Mouse (Mus musculus): ENCODE measurements at regions not wholly inside any gene's neighbourhood (a gene's known extent, or its start where the extent isn't known, plus 50 kb on each side); places are given as distances from the start of the nearest gene placed in this dataset.
"Not testable (repeated sequence)": the region's sequence is repeated elsewhere in the genome, so short reads cannot be mapped to it uniquely, and the experiment has no call there.

GRCm38 (mm10) chr4:143034324-143034723 lies 178.5 kb downstream of the Prdm2 start:
- not testable (repeated sequence) for H3K27me3 ChIP-seq (ENCODE audit: control insufficient read depth, insufficient read depth, low read length); H3K9ac ChIP-seq (ENCODE audit: low read length); ATAC-seq (ENCODE audit: insufficient number of reproducible peaks, insufficient read depth, low FRiP score, low read depth); H3K4me2 ChIP-seq (ENCODE audit: low read length); H3K27ac ChIP-seq (replicated peaks in 1 of 2; ENCODE audit: control insufficient read depth in 1 of 2, insufficient read depth in 1 of 2, low read depth in 2 of 2, low read length in 2 of 2); H3K36me3 ChIP-seq (ENCODE audit: control insufficient read depth, insufficient read depth, low read length); H3K9me3 ChIP-seq (ENCODE audit: control insufficient read depth, low read length); H3K4me1 ChIP-seq (ENCODE audit: control insufficient read depth in 2 of 2, insufficient read depth in 2 of 2, low read length in 2 of 2); H3K4me3 ChIP-seq (ENCODE audit: control insufficient read depth in 1 of 2, insufficient read depth in 1 of 2, low read depth in 1 of 2, low read length in 2 of 2)
- 63% methylated on average over 2 of the region's 2 CpGs for WGBS

DNA sequence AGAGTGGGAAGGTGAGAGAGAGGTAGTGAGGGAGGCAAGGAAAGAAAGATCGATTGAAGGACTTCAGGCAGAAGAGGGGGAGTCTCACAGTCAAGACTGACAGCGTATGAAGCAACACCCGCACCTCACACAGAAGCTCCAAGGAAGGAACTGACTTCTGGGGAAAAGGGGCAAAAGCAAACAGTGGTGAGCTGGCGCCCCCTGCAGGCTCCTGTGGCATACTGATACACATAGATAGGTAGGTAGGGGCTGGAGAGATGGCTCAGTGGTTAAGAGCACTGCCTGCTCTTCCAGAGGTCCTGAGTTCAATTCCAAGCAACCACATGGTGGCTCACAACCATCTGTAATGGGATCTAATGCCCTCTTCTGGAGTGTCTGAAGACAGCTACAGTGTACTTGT lies 183.0 kb downstream of the Prdm2 start:
- not testable (repeated sequence) for ATAC-seq (ENCODE audit: insufficient number of reproducible peaks, insufficient read depth, low FRiP score, low read depth)

GRCm38 (mm10) chr4:143027292-143027691 lies 185.5 kb downstream of the Prdm2 start:
- Histone ChIP-seq H3K36me3 (ENCODE audit: control insufficient read depth, insufficient read depth, low read length) (no peaks in the 10 kb centered on the region), H3K9ac (ENCODE audit: low read length) (no peak overlapping the region), H3K4me2 (ENCODE audit: low read length) (no peak overlapping the region), H3K4me1 (ENCODE audit: control insufficient read depth in 2 of 2, insufficient read depth in 2 of 2, low read length in 2 of 2) (no peaks in the 10 kb centered on the region), H3K27me3 (ENCODE audit: control insufficient read depth, insufficient read depth, low read length) (no peaks in the 10 kb centered on the region), H3K27ac (replicated peaks in 1 of 2; ENCODE audit: control insufficient read depth in 1 of 2, insufficient read depth in 1 of 2, low read depth in 2 of 2, low read length in 2 of 2) (no peak overlapping the region), H3K4me3 (ENCODE audit: control insufficient read depth in 1 of 2, insufficient read depth in 1 of 2, low read depth in 1 of 2, low read length in 2 of 2) (no peak overlapping the region), H3K9me3 (ENCODE audit: control insufficient read depth, low read length) (peaks cover 6% of the 10 kb centered on the region; the same call in 1 of the 2 replicates)
- WGBS = 6% methylated on average over 5 of the region's 5 CpGs
- no peak for ATAC-seq (ENCODE audit: insufficient number of reproducible peaks, insufficient read depth, low FRiP score, low read depth)

More for the DNA sequence above, 183.0 kb downstream of the Prdm2 start:
- not testable (repeated sequence) for H3K4me1 ChIP-seq (ENCODE audit: control insufficient read depth in 2 of 2, insufficient read depth in 2 of 2, low read length in 2 of 2); H3K4me3 ChIP-seq (ENCODE audit: control insufficient read depth in 1 of 2, insufficient read depth in 1 of 2, low read depth in 1 of 2, low read length in 2 of 2); H3K9me3 ChIP-seq (ENCODE audit: control insufficient read depth, low read length); H3K27ac ChIP-seq (replicated peaks in 1 of 2; ENCODE audit: control insufficient read depth in 1 of 2, insufficient read depth in 1 of 2, low read depth in 2 of 2, low read length in 2 of 2); H3K27me3 ChIP-seq (ENCODE audit: control insufficient read depth, insufficient read depth, low read length); H3K36me3 ChIP-seq (ENCODE audit: control insufficient read depth, insufficient read depth, low read length); H3K4me2 ChIP-seq (ENCODE audit: low read length); H3K9ac ChIP-seq (ENCODE audit: low read length)
- WGBS = 58% methylated on average over 4 of the region's 4 CpGs

GRCm38 (mm10) chr4:143021242-143021881 lies 191.4 kb downstream of the Prdm2 start:
- no peak overlapping the region for H3K27ac ChIP-seq (replicated peaks in 1 of 2; ENCODE audit: control insufficient read depth in 1 of 2, insufficient read depth in 1 of 2, low read depth in 2 of 2, low read length in 2 of 2)
- ATAC-seq (ENCODE audit: insufficient number of reproducible peaks, insufficient read depth, low FRiP score, low read depth) = no peak; the same call in 1 of the 2 replicates
- H3K9ac ChIP-seq (ENCODE audit: low read length) = no peak overlapping the region
- H3K4me1 ChIP-seq (ENCODE audit: control insufficient read depth in 2 of 2, insufficient read depth in 2 of 2, low read length in 2 of 2) = no peaks in the 10 kb centered on the region
- no peak overlapping the region for H3K4me2 ChIP-seq (ENCODE audit: low read length)
- H3K9me3 ChIP-seq (ENCODE audit: control insufficient read depth, low read length) = peaks cover 6% of the 10 kb centered on the region; the same call in 1 of the 2 replicates
- H3K36me3 ChIP-seq (ENCODE audit: control insufficient read depth, insufficient read depth, low read length) = no peaks in the 10 kb centered on the region
- H3K27me3 ChIP-seq (ENCODE audit: control insufficient read depth, insufficient read depth, low read length) = peaks cover 30% of the 10 kb centered on the region
- WGBS = 43% methylated on average over 10 of the region's 10 CpGs
- H3K4me3 ChIP-seq (ENCODE audit: control insufficient read depth in 1 of 2, insufficient read depth in 1 of 2, low read depth in 1 of 2, low read length in 2 of 2) = no peak overlapping the region

GRCm38 (mm10) chr4:143020658-143021057 lies 192.1 kb downstream of the Prdm2 start:
- Histone ChIP-seq H3K9me3 (ENCODE audit: control insufficient read depth, low read length) (peaks cover 6% of the 10 kb centered on the region; the same call in 1 of the 2 replicates), H3K4me2 (ENCODE audit: low read length) (no peak overlapping the region), H3K27ac (replicated peaks in 1 of 2; ENCODE audit: control insufficient read depth in 1 of 2, insufficient read depth in 1 of 2, low read depth in 2 of 2, low read length in 2 of 2) (no peak overlapping the region), H3K4me1 (ENCODE audit: control insufficient read depth in 2 of 2, insufficient read depth in 2 of 2, low read length in 2 of 2) (no peaks in the 10 kb centered on the region), H3K4me3 (ENCODE audit: control insufficient read depth in 1 of 2, insufficient read depth in 1 of 2, low read depth in 1 of 2, low read length in 2 of 2) (no peak overlapping the region), H3K27me3 (ENCODE audit: control insufficient read depth, insufficient read depth, low read length) (peaks cover 30% of the 10 kb centered on the region), H3K36me3 (ENCODE audit: control insufficient read depth, insufficient read depth, low read length) (no peaks in the 10 kb centered on the region), H3K9ac (ENCODE audit: low read length) (no peak overlapping the region)
- no peak for ATAC-seq (ENCODE audit: insufficient number of reproducible peaks, insufficient read depth, low FRiP score, low read depth)
- WGBS = 66% methylated on average over 4 of the region's 4 CpGs

GRCm38 (mm10) chr4:143012900-143013299 lies 199.9 kb downstream of the Prdm2 start:
- no peaks in the 10 kb centered on the region for H3K9me3 ChIP-seq (ENCODE audit: control insufficient read depth, low read length)
- no peak for ATAC-seq (ENCODE audit: insufficient number of reproducible peaks, insufficient read depth, low FRiP score, low read depth)
- H3K4me2 ChIP-seq (ENCODE audit: low read length) = no peak overlapping the region
- no peak overlapping the region for H3K9ac ChIP-seq (ENCODE audit: low read length)
- H3K27ac ChIP-seq (replicated peaks in 1 of 2; ENCODE audit: control insufficient read depth in 1 of 2, insufficient read depth in 1 of 2, low read depth in 2 of 2, low read length in 2 of 2) = no peak overlapping the region
- peaks cover 0 to 2% of the 10 kb centered on the region in 2 experiments; a peak in 2 of 4 replicates for H3K4me1 ChIP-seq (ENCODE audit: control insufficient read depth in 2 of 2, insufficient read depth in 2 of 2, low read length in 2 of 2)
- no peaks in the 10 kb centered on the region for H3K36me3 ChIP-seq (ENCODE audit: control insufficient read depth, insufficient read depth, low read length)
- 47% methylated on average over 8 of the region's 8 CpGs for WGBS
- H3K27me3 ChIP-seq (ENCODE audit: control insufficient read depth, insufficient read depth, low read length) = peaks cover 36% of the 10 kb centered on the region
- H3K4me3 ChIP-seq (ENCODE audit: control insufficient read depth in 1 of 2, insufficient read depth in 1 of 2, low read depth in 1 of 2, low read length in 2 of 2) = no peak overlapping the region

GRCm38 (mm10) chr4:143001961-143002360 lies 210.8 kb downstream of the Prdm2 start:
- Histone ChIP-seq H3K9ac (ENCODE audit: low read length) (no peak overlapping the region), H3K4me3 (ENCODE audit: control insufficient read depth in 1 of 2, insufficient read depth in 1 of 2, low read depth in 1 of 2, low read length in 2 of 2) (no peak overlapping the region), H3K27ac (replicated peaks in 1 of 2; ENCODE audit: control insufficient read depth in 1 of 2, insufficient read depth in 1 of 2, low read depth in 2 of 2, low read length in 2 of 2) (no peak overlapping the region), H3K27me3 (ENCODE audit: control insufficient read depth, insufficient read depth, low read length) (no peaks in the 10 kb centered on the region; the same call in 1 of the 2 replicates), H3K4me2 (ENCODE audit: low read length) (no peak overlapping the region), H3K9me3 (ENCODE audit: control insufficient read depth, low read length) (no peaks in the 10 kb centered on the region), H3K4me1 (ENCODE audit: control insufficient read depth in 2 of 2, insufficient read depth in 2 of 2, low read length in 2 of 2) (no peaks in the 10 kb centered on the region), H3K36me3 (ENCODE audit: control insufficient read depth, insufficient read depth, low read length) (no peaks in the 10 kb centered on the region)
- 45% methylated on average over 13 of the region's 13 CpGs for WGBS
- no peak for ATAC-seq (ENCODE audit: insufficient number of reproducible peaks, insufficient read depth, low FRiP score, low read depth)

GRCm38 (mm10) chr4:143001486-143001885 lies 211.3 kb downstream of the Prdm2 start:
- no peak overlapping the region for H3K4me2 ChIP-seq (ENCODE audit: low read length)
- H3K27me3 ChIP-seq (ENCODE audit: control insufficient read depth, insufficient read depth, low read length) = no peaks in the 10 kb centered on the region; the same call in 1 of the 2 replicates
- WGBS = 54% methylated on average over 5 of the region's 5 CpGs
- H3K4me3 ChIP-seq (ENCODE audit: control insufficient read depth in 1 of 2, insufficient read depth in 1 of 2, low read depth in 1 of 2, low read length in 2 of 2) = no peak overlapping the region
- H3K4me1 ChIP-seq (ENCODE audit: control insufficient read depth in 2 of 2, insufficient read depth in 2 of 2, low read length in 2 of 2) = no peaks in the 10 kb centered on the region
- H3K9me3 ChIP-seq (ENCODE audit: control insufficient read depth, low read length) = no peaks in the 10 kb centered on the region
- H3K36me3 ChIP-seq (ENCODE audit: control insufficient read depth, insufficient read depth, low read length) = no peaks in the 10 kb centered on the region
- no peak overlapping the region for H3K9ac ChIP-seq (ENCODE audit: low read length)
- no peak overlapping the region for H3K27ac ChIP-seq (replicated peaks in 1 of 2; ENCODE audit: control insufficient read depth in 1 of 2, insufficient read depth in 1 of 2, low read depth in 2 of 2, low read length in 2 of 2)
- ATAC-seq (ENCODE audit: insufficient number of reproducible peaks, insufficient read depth, low FRiP score, low read depth) = no peak
